Mouse (Mus musculus): Measurements from ENCODE around the gene Ntm.

Gene Ntm

GRCm38 (mm10) chr9:29585746-29586380 lies 377.1 kb downstream of the Ntm start:
- DNase-seq (ENCODE audit: low spot score): peak; percentile 26

- DNase-seq (ENCODE audit: low spot score): no peak
These were observed 384.7 kb downstream of the Ntm start for GRCm38 (mm10) chr9:29578226-29578625.

DNA sequence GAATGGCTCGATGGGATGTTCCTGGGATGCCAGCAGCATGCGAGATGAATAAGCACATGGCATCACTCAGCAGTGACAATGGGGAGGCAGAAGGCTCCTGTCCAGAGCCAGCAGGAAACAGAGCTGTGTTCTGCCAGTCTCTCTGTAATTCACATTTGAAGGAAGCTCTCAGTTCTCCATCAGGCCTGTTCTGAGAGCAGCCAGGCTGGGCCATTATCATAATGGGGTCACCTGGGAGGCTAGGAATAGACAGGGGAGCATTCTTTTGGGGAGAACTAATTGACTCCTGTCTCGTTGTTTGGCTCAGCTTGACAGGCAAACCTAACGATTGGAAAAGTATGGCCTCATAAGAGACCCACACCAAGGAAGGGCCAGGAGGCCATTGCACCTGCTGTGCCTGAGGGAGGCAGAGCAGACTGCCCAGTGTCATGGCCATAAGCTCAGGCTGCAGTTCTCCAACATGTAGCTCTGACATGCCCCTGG lies 386.8 kb downstream of the Ntm start:
- no peak for DNase-seq (ENCODE audit: low spot score)

GRCm38 (mm10) chr9:29574548-29574947 lies 388.4 kb downstream of the Ntm start:
- DNase-seq (ENCODE audit: low spot score): no peak

GRCm38 (mm10) chr9:29568571-29568970 lies 394.4 kb downstream of the Ntm start:
- no peak for DNase-seq (ENCODE audit: low spot score)

- DNase-seq (ENCODE audit: low spot score): no peak
These were observed 400.4 kb downstream of the Ntm start for GRCm38 (mm10) chr9:29562419-29563071.

- no peak for DNase-seq (ENCODE audit: low spot score)
These were observed 404.0 kb downstream of the Ntm start for GRCm38 (mm10) chr9:29558915-29559314.

- DNase-seq (ENCODE audit: low spot score): no peak
These were observed 412.4 kb downstream of the Ntm start for GRCm38 (mm10) chr9:29550582-29550981.

- DNase-seq (ENCODE audit: low spot score): no peak
These were observed 412.8 kb downstream of the Ntm start for GRCm38 (mm10) chr9:29550107-29550506.

- no peak for DNase-seq (ENCODE audit: low spot score)
These were observed 426.5 kb downstream of the Ntm start for GRCm38 (mm10) chr9:29536415-29536814.

GRCm38 (mm10) chr9:29534773-29535172 lies 428.2 kb downstream of the Ntm start:
- DNase-seq (ENCODE audit: low spot score): no peak

- no peak for DNase-seq (ENCODE audit: low spot score)
These were observed 428.6 kb downstream of the Ntm start for GRCm38 (mm10) chr9:29534304-29534703.

- DNase-seq (ENCODE audit: low spot score): no peak
These were observed 429.4 kb downstream of the Ntm start for GRCm38 (mm10) chr9:29533556-29533955.

DNA sequence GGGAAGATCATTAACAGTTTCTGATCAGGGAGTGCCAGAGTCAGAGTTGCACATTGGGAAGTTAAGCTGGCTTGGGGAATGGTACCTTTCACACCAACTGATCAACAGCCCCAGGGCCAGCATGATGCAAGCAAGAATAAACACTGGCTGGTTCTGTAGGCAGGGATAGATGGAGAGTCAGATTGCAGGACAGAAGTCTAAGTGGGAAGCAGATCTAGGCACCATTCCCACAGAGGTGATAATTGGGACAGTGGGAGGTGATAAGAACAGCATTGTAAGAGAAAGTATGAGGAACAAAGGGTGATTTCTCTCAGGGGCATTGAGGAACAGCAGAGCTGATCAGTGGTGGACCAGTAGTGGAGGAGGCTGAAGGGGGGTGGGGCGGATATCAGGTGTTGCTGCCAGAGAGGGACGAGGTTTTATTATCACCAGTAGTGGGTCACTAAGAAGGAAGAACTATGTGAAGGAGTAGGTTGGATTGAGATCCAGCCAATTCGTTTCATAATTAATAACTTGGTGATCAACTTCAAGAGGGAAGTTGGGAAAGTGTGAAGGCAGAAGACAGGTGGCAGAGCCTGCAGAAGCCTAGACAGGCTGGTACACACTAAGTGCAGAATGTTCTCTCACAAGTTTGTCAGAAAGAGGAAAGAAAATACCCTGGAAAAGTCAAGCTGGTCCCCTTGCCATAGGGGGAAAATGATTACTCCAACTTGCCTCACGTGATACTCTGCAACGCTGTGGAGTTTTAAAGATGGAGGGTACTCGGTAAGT lies 431.6 kb downstream of the Ntm start:
- DNase-seq (ENCODE audit: low spot score): no peak

DNA sequence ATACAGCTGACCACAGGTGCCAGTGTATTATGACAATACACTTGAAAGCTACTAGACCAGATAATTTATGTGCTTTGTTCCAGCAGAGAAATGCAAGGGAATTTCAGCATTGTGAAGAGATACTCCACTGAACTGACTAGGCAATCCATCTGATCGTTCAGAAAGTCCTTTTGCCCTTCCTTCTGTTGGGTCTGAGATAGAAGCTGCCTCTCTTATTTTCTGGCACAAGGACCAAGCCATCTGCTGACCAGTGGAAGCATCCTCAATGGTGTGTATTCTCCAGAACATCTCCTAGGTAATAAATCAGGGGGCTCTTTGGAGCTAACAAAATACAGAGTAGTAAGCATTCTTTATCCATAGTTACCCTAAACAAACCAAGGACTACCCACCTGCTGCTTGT lies 438.8 kb downstream of the Ntm start:
- DNase-seq (ENCODE audit: low spot score): no peak

GRCm38 (mm10) chr9:29523221-29523620 lies 439.7 kb downstream of the Ntm start:
- DNase-seq (ENCODE audit: low spot score): no peak

- DNase-seq (ENCODE audit: low spot score): no peak
These were observed 443.8 kb downstream of the Ntm start for GRCm38 (mm10) chr9:29519181-29519580.

- DNase-seq (ENCODE audit: low spot score): no peak
These were observed 446.3 kb downstream of the Ntm start for GRCm38 (mm10) chr9:29516688-29517087.

- no peak for DNase-seq (ENCODE audit: low spot score)
These were observed 448.2 kb downstream of the Ntm start for GRCm38 (mm10) chr9:29514588-29515356.

GRCm38 (mm10) chr9:29496002-29496401 lies 466.9 kb downstream of the Ntm start:
- DNase-seq (ENCODE audit: low spot score): no peak

DNA sequence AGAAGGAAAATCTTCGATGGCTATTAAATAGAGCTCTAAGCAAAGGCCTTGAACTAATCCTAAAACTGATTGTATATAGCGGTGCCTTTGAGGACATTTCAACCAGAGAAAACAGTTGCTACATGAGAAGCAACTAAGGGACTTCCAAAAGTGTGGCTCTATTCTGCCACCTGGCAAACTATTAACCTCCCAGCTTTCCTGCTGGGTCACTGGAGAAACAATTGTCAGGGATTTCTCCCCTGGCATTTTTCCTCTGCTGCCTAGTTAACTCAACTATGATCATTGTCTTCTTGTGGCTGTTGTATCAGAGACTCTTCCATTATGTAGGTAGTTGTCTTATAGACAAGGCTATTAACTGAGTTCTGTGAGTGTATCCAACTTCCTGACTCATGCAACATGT lies 480.7 kb downstream of the Ntm start:
- no peak for DNase-seq (ENCODE audit: low spot score)

DNA sequence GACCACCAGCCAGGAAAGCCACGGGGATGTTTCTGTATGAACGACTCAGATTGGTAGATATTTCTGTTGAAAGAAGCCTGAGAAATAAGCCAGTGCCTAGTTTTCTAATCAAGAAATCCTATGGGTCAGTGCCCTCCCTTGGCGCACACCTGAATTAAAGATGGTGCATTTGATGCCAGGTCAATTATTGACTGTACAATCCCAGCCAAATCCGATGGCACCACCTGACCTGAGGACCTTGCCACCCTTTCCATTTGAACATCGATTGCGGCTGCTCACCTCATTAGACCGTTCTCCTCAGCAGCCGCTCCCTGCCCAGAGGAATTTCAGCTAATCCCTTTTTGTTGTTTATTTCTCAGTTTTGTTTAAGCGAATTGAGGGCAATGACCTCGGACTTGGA lies 483.9 kb downstream of the Ntm start:
- DNase-seq (ENCODE audit: low spot score): no peak

Measured in ovary, postnatal 14 days (tissue).